Mouse (Mus musculus): ENCODE results near the gene Bnc2.

DNA sequence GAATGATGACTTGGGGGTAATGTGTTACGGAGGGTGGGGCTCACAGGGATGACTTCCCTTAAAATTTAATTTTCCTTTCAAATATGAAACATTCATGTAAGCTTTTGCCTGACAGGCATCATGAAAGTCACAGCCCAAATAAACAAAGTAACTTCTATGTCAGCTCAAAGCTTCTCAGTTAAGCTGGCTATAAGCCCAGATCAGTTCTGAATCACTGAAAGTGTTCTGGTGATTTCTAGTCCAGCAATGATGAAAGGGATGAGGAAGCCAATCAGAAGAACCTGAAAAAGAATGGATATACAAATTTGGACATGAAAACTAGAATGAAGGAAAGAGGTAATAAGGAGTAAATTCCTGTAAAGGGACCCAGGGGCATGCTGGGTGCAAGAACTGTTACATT, 164.6 kb downstream of the Bnc2 start:
- TF ChIP-seq CTCF (conservative IDR thresholded peaks at IDR 0.05; ENCODE audit: insufficient read depth, insufficient read length, low read depth, low read length) (no peak), POLR2A (IDR thresholded peaks at IDR 0.05; ENCODE audit: low read depth, low read length) (no peak)
